Mouse (Mus musculus) heart, postnatal 0 days (tissue): ENCODE measurements around the gene Ocel1.

Source experiments
- CTCF ChIP-seq: IDR thresholded peaks from 2 replicates; pipeline ENCODE4 v1.5.1; 2016; ENCODE audit warnings: antibody characterized with exemption, control low read depth, low read depth
- EP300 ChIP-seq: IDR thresholded peaks from 2 replicates; pipeline ENCODE4 v1.6.1; 2016; ENCODE audit warnings: antibody characterized with exemption, low read depth

DNA sequence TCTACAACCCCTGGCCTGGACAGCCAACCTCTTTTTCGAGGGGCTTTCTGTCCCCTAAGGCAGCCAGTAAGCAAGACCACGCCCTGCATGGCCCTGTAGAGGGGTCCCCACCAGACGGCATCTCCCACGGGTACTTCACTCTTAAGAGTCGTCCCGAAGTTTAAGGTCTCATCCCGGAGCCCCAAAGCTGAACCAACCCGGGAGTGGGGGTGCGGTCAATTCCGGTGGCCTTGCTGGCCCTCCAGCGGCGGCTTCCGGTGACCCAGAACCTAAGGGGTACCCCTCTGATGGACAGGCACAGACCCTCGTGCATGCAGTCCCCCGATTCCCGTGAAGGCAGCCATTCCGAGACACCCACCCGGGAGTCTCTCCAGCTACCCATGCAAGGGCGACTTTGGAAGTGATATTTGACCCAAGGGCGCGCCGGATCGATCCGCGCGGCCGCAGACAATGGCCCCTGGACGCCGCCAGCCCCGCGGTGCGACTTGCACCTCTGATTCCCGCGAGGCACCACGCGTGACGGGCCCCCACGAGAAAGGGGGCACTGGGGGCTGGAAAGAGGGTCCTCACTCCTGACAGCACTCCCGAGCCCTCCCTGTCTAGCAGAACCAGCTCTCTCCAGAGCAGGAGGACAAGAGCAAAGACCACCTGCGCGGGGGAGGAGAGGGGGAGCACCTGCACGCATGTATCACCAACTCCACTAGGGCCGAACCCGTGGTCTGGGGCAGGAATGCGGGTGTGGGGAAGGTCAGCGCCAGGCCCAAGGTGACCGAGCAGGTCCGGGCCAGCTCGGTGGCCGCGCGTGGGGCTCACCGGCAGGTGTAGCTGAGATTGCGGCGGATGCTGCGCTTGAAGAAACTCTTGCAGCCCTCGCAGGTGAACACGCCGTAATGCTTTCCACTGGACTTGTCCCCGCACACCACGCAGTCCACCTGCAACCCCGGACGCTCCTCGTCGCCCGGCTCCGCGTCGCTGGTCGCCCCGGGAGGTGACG is 9.4 kb downstream of the Ocel1 start:
- no peak for TF ChIP-seq CTCF
- no peak for TF ChIP-seq EP300
